Mouse (Mus musculus): ENCODE results near the gene Tomm20.

Tomm20 gene

DNA sequence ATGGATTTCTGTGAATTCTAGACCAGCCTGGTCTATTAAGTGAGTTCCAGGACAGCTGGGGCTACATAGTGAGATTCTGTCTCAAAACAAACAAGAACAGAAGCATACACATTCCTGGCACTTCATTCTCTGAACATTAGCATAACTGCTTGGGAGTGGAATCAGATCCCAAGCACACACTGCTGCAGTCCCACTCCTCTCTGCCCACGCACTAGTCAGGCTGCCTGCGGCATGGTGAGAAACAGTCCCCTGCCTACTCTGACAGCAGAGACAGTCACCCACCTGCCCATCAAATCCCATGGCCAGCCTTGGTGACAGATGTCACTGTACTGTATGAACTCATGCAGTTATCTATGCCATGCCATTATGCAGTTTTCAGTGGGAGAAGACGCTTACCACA lies 15.9 kb upstream of the Tomm20 start:
- DNase-seq, result no peak

DNA sequence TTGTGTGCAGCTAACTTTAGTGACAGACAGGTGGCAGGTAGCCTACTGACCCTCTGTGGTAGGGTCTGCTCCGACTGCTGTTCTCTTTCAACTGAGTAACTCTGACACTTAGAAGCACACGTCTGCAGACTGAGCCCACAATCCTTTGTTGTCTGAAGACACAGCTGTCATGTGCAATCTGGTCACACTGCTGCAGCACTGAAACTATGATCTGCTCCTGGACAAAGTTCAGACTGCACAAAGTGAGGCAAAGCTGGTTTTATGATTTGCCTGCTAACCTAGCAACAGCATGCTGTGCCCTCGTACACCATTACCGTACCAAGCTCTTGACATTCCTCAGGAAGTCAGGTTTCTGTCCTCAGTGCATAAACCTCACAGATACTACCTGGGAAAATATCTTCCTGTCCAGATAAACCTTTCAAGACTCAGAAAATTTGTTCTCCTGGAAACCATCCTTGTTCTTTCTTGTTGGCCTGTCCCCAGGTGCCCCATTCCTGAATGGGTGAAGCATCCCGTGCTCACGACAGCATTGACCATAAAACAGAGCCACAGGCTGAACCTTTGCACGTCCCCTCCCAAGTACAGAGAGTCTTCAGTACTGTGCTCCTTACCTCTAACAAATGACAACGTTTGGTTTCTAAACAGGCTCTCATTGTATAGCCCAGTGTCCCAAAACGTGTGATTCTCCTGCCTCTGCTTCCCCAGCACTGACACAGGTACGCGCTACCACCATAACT lies 6.4 kb upstream of the Tomm20 start:
- DNase-seq, result no peak

DNA sequence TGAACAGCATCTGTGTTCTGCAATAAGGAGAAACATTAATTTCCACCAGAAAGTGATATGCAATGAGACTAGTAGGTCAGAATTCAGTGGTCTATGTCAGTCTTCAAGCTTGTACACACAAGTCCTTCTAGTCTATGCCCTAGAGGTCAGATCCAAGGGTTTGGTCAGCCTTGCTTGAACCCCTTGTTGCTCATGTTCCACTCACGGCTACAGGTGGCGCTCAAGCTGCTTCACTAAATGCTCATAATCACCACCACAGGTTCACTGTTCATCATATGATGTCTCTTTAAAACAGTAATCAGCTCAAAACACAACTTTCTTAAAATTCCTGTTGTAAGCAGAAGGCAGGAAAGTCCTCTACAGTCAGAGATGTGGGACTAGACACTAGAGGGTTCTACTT lies 3.9 kb upstream of the Tomm20 start:
- DNase-seq, result no peak

DNA sequence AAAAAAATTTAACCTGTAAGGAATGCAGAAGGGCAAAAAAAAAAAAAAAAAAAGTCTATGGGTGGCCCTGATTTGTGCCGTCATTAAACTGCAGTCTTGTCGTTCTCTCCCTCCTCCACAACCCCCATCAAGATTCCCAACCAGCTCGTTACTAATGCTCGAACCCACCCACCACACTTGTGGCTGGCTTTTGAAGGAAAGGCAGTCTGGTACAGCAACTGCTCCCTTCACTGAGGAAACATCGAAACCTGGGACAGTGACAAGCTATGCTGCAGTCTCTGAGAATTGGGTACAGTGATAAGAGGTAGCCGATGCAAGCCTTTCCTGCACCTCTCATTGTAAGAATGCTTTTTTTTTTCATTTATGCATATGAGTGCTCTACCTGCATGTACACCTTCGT lies 800 bp upstream of the Tomm20 start:
- DNase-seq, result no peak

DNA sequence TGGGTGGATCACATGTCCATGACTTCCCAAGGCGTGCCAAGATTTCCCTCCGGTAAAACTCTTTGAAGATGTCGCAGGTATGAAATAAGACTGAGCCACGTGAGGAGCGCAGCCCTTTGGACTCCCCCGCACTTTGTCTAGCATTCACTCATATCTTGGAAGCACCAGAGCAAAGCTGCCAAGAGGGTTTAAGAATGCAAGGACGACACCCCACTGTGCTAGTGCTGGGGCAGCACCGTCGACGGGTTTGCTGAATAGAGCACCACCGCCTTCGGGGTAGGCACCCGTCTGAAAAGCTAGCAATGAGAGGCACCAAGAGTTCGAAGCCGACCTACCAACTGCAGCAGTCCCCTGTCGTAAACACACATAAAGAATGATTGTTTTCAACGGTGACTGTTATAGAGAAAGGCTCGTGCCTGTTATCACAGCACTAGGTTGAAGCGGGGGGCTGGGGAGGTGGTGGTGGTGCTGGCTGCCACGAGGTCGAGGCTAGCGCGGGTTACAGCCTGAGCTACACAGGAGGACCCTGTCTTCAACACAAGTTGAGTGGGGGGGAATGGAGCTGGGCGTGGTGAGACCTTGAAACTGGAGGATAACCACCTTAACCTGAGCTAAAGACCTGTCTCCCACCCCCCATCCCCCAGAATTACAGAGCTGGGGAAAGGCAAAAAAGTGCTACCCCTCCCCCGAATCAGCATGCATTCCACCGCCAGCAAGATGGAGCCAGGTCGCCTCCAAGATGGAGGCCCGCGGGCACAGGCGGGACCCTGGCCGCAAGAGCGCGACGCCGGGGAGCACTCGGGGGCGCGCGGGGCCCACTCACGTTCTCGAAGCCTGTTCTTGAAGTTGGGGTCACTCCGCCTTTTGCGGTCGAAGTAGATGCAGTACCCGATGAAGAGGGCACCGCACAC lies 608 bp downstream of the Tomm20 start:
- DNase-seq, result peak; percentile 89

DNA sequence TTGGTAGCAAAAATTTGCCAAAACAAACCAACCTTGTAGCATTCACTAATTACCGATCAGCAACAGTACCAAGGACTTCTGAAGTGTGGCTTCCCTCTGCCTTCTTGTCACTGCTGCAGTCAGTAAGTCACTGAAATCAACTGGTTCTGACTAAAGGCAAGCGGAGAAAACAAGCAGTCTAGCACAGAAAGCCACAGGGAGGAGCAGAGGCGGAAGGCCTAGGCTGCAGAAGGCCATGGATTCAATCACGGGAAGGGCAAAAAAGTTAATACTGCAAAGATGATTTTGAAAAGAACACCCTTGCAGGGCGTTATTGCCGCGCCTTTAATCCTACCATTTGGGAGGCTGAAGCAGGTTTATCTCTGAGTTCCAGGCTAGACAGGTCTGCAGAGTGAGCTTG lies 2.1 kb downstream of the Tomm20 start:
- DNase-seq, result no peak

DNA sequence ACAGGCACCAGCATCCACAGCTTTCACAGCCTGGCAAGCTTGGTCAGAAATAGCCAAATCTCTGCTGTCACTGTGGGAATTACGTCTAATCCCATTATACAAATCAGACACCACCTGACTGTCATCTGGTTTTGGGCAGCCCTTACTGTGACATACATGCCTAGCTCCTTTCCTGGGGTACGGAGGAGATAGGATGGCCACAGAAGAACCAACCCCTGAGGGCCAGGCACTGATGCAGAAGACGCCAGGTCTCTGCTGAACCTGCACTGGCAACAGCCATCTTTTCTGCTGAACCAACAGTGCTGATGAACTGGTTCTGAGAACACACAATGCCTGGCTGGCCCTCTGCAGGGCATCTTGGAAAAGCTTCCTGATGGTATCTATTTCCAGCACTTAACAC lies 8.3 kb downstream of the Tomm20 start:
- no peak for DNase-seq

DNA sequence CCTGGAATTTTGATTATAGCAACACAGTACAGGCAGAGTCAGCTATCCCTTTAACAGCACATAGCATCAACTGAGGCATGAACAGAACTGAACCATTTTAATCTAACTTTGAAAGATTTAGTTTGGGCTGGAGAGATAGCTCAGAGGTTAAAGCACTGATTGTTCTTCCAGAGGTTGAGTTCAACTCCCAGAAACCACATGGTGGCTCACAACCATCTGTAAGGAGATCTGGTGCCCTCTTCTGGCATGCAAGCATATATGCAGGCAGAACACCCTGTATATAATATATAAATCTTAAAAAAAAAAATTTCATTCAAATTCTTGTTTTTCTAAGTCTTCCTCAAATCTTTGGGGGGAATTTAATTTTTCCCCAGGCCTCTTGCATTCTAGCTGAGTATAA lies 9.7 kb downstream of the Tomm20 start:
- DNase-seq, result no peak

DNA sequence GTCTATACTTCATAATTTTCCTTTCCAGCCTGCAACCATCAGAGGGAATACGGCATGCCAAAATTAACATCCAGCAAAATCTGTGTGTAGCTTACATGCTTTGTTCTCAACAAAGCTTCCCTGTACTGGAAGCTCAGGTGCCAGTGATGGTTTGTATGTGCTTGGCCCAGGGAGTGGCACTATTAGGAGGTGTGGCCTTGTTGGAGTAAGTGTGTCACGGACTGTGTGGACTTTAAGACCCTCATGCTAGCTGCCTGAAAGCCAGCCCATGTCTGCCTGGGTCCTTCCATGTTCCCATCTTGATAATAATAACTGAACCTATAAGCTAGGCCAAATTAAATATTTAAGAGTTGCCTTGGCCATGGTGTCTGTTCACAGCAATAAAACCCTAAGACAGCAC lies 10.3 kb downstream of the Tomm20 start:
- no peak for DNase-seq

DNA sequence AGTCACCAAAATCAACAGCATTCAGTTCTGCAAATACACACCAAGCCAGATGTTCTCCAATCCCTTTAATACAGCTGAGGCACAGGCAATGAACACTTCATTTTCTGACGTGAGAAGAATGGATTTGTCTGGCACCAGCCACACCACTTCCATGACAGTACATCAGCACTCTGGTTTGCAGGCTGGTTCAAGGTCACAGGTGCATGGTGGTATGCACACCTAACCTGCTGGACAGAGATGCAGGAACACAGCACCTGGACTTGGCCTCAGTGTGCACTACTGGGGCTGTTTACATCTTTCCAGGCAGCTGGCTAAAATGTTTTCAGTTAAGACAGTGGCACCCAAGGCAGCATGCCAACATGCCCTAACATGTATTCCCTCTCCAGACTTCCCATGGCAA lies 13.0 kb downstream of the Tomm20 start:
- no peak for DNase-seq

DNA sequence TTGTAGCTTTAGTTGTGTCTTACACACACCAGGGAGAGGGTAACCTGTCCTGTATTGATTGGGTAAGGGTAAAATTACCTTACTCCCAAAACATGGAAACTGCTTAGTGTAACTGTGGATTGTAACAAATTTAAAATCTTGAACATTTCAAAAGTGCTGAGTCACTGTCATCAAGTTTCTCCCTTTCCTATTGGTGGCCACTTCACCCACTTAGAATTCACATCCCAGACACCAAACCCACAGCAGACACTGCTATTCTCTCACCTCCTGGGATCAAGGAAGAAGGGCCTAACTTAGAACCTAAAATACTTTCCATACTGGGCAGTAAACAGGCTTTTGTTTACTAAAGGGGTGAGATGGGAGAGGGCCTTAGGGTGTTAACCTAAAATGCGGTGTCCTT lies 13.4 kb downstream of the Tomm20 start:
- no peak for DNase-seq

DNA sequence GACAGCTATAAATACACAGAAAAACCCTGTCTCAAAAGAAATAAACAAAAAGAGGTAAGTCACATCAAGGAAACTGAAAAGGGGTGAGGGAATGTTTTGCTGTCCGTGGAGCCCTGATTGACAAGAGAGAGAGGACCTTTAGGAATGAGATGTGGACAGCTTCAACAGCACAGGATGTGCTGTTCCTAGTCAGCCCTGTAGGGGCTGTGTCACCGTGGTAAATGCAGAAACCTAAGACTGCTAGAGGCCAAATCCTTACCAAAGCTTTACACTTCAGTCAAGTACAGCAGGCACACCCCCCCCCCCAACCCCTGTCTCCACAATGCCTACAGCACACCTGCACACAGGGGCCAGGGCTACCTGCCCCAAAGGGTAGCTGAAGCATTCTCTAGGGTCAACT lies 13.9 kb downstream of the Tomm20 start:
- DNase-seq, result no peak

DNA sequence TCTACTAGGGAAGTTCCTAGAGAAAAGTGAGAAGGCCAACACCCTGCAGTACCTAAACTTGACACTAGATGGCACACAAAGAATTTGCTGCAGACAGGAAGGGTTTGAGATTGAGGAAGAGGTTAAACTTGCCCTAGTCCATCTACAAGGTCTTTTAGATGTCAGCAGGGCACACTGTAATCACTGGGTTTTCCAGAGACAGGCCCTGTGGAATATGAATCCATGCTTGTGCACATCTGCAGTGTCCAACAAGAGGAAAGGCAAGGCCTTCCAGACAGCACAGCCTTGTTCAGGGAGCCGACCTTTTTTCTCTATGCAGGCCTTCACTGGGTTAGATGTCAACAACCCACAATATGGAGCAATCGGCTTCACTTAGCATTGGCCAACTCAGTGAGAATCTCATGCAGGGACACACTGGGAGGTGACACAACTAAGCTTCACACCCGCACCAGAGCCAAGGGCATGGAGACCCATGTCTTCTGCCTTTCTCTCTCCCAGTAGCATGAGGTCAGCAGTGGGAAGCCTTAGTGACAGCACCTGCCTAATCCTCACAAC lies 16.0 kb downstream of the Tomm20 start:
- peak; percentile 61 for DNase-seq

DNA sequence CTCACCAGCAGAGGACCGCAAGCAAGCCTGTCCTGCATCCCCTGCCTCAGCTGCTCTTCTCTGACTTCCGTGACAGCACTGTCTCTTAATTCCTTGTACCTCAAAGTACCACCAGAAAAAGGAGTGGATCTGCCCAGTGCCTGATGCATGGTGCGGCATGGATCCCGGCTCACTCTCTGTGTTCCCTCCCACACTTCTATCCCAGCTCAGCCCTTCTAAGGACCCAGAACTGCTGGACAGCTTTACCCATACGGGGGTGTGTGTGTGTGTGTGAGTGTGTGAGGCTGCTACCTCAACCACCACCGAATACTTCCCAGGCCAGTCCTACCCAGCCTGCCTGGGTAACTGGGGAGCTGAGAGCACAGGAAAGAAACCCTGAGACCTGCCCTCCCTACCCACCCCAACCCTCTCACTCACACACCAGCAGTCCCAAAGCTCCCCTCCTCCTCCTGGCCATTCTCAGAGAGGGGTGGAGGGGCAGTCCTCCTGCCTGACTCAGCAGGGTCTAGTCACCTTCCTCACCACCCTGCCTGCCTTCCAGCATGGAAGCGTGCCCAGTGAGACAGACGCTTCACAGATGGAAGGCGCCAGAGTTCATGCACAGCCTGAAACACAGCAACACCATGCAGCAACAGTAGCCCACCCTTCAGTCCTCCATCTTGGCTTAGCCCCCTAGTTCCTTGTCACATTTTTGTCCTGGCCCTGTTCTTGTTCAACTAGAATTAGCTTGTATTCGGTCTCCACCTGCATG lies 16.7 kb downstream of the Tomm20 start:
- DNase-seq, result peak; percentile 50

DNA sequence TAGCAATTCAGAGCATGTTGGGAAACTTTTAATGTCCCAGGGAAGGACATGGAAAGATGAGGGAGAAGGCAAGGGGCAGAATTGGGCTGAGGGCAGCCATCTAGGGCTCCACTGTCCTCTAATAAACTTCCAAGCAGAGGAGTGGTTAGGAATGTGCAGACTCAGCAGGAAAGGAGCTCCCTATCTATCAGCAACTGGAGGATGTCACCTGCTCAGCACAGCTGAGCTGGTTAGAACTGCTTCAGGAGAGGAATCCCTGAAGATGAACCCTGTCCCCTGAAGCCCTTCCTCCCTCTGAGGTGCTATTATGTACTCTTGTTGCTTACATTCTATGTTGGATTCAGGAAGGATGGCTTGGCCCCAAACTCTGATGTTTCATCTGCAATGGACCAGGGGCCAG lies 17.6 kb downstream of the Tomm20 start:
- peak; percentile 60 for DNase-seq

DNA sequence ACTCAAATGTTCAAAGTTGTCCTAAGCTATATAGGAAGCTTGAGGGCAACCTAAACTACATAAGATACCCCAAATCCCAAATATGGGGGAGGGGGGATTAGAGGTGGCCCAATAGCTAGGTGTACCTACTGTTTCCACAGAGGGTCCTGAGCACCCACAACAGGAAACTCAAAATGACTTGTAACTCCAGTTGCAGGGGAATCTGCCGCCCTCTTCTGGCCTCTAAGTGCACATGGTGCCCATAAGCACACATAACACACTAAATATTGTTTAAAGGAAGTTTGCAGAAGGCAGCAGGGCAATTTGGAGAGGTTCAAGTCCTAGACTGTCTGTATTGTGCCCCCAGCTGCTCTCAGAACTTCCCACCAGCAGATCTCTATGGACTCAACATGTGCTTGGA lies 18.6 kb downstream of the Tomm20 start:
- no peak for DNase-seq

DNA sequence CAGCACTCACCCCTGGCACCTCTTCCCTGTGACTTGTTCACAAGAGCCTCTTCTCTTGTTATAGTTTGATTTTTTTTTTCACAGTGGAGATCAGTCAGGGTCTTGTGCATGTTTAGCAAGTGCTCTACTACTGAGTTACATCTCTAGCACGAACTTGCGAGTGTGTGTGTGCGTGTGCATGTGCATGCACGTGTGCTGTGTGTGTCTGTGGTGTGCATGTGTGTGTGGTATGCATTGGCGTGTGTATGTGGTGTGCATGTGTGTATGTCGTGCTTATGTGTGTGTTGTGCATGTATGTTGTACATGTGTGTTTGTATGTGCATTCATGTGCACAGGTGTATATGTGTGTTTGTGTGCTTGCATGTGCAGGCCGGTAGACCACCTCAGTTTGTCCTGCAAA lies 22.7 kb downstream of the Tomm20 start:
- no peak for DNase-seq

DNA sequence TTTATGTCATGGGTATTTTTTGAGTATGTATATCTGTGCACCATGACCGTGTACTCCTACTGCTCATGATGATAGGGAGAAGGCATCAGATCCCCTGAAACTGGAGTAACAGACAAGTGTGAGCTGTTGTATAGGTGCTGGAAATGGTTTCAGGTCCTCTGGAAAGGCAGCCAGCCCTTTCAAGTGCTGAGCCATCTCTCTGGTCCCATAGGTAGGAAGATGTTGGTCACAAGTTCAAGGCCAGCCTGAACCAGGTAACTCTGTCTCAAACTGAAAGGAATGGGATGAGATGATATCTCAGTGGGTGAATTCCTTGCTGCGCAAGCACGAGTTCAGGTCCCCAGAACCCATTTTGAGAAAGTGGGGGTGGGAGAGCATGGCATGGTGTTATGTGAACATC lies 24.2 kb downstream of the Tomm20 start:
- no peak for DNase-seq

DNA sequence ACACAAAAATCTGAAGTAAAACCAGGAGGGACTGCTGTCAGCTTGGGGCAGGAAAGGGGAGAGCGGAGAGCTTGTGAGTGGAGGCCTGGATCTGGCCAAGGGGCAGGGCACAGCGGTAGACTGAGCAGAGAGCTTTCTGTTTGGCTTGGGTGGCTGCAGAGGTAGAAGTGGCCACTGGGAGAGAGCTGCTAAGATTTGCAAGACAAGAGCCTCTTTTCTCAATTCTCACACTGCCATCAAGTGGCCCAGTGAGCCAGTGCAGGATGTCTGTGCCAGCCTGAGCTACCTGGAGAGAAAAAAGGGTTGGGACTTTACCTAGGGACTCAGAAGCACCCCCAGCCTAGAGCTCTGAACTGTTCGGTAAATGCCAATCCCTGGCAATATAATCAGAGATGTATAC lies 24.8 kb downstream of the Tomm20 start:
- peak; percentile 86 for DNase-seq

DNA sequence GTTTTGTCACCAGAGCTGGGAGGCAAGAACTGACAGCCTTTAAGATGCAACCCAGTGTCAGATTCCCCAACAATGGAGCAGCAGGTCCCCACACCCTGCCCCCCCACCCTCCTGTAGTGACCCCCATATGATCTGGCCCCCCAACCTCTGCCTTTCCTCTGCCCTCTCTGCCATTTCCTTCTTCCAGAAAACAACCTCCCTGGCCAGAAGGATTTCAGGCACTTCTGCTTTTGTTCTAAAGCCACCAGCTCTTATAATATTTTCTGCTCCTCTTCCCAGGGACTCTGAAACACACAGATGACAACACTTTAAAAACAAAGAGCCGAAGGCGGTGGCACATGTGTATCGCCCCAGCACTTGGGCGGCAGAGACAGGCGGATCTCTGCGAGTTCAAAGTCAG lies 25.3 kb downstream of the Tomm20 start:
- DNase-seq, result no peak

DNA sequence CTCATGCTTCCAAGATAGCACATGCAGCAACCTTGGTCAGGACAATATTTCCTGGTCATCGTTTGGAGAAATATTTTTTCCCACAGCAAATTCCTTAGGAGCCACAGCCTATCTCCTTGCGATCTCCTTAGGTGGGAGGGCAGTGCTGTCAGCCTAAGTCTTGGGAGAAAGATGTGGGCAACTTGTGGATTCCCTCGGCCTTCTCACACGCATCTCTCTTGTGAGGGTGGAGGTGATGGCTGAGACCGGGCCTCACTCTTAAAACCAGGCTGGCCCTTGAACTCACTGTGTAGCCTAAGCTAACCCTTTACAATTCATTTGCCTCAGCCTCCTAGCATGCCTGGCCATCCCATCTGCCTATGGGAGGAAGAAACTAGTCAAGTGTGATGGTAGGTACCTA lies 25.9 kb downstream of the Tomm20 start:
- no peak for DNase-seq

DNA sequence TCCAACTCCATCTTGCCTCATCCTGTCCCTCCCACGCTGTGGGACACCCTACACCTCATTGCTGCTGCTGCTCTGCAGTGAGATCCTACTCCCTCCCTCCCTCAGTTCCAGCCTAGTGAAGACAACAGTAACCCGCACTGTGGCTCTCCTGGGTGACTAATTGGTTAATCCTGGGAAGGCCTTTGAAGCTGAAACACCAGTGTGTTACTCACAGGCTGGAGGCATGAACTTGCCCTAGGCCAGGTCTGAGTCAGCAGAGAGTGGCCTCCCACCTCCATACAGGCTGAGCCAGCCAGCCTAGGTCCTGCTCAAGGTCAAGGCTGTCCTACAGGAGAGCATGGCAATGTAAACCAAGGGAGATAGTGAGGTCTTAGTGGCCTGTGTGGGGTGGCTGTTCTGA lies 26.4 kb downstream of the Tomm20 start:
- DNase-seq, result peak; percentile 54

DNA sequence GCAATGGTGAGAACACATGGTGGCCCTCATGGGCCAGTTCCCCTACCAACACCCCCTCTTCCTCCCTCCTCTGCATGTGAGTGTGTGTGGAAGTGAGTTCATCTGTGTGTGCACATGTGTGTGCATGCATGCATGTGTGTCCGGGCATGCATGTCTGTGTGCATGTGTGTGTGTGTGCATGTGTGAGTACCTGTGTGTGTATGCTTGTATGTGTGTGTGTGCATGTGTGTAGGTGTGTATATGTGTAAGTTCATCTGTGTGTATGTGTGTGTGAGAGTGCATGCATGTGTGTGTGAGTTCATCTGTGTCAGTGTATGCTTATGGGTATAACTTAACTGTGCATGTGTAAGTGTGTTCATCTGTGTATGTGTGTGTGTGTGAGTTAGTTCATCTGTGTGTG lies 27.3 kb downstream of the Tomm20 start:
- no peak for DNase-seq

Measured in kidney, adult 11 months (tissue).